Mouse (Mus musculus): ENCODE measurements around the gene Tmem269.

Gene Tmem269

DNA sequence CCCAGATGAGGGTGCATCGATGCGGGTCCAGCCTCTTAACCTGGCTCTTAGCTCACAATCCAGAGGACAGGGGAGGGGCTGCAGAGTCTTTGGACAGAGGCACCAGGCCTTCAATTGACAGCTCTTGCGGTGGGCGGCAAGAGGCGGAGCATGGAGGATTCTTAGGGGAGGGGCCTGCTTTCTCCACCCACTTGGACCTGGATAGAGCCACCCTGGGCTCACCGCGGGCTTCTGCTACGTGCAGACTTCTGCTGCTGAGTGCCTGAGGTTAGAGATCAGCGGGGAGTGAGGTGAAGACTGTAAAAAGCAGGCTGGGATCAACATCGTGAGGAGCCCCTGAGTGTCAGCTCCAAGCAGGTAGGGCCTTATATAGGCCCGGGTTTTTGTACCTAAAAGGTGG, at the start of gene Tmem269:
Gene Tmem269, minus strand, starts transcription at position 49 of the 400 bp plus-strand sequence.
- DNase-seq (ENCODE audit: low spot score) = no peak

DNA sequence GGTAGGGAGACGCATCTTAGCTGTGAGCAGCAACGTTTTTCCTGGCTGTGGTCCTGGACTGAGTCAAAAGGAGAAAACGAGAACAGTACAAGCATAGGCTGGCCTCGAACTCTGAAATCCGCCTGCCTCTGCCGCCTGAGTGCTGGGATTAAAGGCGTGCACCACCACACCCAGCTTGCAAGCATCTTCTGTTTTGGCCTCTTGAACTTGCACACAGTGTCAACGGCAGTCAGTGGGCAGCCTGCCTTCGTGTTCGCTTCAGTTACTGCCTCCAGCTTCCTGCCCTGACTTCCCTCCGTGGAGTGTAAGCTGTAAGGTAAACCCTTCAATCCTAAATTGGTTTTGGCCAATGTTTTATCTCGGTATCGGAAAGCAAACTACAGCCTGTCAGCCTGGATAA, 48.6 kb upstream of the Tmem269 start:
- no peak for DNase-seq (ENCODE audit: low spot score)

DNA sequence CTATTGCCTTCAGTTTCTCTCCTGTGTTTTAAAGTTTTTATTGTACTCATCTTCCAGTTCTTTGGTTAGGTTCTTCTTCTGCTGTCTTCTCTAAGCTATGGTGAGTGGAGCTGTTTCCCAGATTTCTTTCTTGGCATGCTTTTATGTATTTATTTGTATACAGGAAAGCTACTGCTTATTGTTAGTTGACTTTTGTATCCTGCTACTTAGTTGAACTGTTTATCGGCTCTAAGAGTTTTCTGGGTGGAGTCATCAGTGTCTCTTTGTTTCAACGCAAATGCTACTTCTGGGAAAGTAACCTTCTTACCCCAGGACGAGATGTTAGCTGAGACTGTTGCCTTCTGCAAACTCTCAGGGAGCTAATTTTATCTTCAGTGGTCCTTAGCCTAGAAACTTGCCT, 45.4 kb upstream of the Tmem269 start:
- no peak for DNase-seq (ENCODE audit: low spot score)

DNA sequence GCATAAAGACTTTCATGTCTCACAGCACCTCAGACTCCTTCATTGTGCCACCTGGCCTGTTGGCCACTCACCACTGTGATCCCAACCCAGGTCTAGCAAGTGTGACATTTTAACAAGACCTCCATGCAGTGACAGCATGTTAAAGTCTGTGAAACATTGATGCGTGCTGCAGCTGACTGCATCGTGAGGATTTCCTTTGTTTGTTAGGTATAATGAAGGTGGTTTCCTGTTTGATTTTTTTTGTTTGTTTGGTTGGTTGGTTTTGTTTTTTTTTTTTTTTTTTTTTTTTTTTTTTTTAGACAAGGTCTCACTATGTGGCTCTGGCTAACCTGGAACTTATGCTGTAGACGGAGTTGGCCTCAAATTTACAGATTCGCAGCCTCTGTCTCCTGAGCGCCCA, 44.5 kb upstream of the Tmem269 start:
- DNase-seq (ENCODE audit: low spot score) = no peak

DNA sequence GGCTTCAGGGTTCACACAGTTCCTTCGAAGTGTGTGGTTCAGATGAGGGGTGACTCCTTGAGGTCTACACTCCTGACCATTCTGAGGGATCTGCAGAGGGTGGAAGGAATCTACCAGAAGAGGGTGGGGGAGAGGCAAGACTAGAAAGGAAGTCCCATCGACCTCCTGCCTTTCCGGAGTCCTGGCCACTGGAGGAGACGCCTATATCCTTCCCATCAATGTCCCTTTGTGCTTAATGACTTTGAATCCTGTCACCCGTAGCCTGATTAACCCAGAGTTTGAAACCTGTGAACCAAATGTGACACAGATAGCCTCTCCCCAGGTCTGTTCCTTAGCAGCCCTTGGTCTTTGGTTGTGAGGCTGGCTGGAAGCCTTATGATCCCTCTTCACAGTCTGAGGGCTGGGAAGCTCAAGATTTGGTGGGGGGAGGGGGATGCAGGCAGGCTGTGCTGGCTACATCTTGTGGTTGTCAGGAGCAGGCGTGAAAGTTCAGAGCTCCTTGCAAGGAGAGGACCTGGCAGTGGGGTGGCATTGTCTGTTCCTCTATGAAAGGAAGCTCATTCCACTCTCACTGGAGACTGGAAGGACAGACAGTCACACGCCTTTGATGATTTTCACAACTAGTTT, 43.2 kb upstream of the Tmem269 start:
- DNase-seq (ENCODE audit: low spot score) = no peak

DNA sequence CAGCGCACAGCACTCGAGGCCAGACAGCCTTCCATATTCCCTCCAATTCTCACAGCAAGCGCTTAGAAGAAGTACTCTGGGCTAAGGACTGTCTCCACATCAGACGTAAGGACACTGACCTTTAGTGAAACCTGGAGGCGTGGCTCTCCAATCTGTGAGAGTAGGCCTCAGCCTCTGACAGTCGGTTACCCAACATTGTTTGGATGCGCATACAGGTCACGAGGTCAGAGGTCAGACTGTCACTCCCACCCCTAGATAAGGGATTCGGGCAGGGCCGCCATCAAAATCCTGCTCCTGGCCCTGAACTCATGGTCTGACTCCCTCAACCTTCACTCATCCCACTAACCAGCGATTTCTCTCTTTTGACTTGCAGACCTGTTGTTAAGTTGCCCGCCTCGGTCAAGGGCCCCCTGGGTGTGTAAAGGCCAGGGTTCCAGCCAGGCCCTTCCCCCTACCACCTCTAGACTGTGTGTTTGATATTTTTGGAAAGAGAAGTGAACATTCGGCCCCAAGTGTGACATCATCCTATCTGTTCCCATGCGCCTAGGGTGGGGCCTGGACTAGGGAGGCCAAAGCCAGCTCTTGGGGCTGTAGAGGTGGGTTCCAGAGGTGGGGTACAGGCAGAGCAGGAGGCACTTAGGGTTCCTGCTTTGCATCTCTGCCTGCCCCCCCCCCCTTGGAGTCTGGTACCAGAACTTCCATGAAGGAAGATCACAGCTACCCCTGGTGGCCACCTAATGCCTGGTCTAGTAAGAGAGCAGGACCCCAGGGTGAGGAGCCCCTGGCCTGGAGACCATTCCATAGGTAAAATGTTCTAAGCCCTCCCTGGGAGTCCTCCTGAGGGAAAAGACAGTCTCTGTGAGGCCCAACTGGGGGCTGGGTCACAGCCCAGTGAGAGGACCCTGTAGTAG, 41.6 kb upstream of the Tmem269 start:
- no peak for DNase-seq (ENCODE audit: low spot score)

DNA sequence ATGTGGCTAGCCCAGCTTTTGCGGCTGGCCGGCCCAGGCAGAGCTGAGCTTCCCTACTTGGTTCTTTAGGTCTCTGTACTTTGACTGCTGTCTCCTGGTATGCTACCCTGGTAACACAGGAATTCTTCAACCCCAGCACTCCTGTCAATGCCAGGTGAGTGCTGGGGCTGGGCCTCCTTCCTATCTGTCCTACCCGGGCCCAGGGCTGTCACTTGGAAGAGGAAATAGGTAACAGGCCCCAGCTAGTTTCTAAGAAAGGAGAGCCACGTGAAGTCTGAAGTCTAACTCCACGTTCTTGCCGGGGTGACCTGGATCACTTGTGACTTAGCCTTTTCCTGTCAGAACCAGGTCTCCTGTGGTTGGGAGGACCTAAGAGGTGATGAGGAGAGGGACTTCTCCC, 39.1 kb upstream of the Tmem269 start:
- DNase-seq (ENCODE audit: low spot score) = no peak

DNA sequence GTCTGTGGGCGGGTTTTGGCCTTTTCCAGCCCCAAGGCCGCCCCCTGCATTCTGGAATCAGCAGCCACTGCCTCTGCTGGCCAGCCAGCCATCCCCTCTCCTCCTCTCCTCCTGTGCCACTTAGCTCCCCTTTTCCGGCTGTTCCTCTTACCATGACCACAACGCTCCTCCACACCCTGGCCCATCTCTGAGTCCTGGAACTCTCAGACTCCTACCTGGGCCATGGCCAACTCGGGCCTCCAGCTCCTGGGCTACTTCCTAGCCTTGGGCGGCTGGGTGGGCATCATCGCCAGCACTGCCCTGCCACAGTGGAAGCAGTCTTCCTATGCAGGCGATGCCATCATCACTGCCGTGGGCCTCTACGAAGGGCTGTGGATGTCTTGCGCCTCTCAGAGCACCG, 37.3 kb upstream of the Tmem269 start, which contains the start of gene Cldn19:
Gene Cldn19, plus strand, starts transcription at position 64 of the 400 bp plus-strand sequence.
- DNase-seq (ENCODE audit: low spot score) = no peak

DNA sequence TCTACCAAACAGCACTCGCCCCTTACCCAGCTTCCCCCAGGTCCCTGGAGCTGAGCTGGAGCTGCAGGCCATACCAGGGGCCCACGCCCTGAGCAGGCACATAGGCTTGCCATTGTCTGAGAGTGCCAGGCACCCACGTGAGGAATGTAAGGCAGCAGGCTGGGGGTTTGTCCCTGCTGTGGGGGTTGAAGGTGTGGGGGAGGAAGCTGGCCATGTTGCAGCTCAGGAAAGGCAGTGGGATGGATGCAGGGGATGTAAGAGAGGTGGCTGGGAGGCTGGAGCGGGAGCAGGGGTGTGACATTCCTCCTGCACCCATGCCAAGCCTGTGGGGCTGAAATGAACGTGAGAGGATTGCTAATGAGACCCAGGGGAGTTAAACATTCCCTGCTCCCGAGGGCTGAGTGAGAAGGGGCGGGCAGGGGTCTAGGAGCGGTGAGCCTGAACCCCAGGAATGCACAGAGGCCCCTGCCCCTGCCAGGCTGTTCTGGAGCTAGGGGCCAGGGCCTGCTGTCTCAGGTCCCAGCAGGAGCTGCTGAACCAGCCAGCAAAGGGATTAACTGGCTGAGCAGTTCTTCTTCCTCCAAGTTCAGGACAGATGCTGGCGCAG, 36.1 kb upstream of the Tmem269 start:
- DNase-seq (ENCODE audit: low spot score) = no peak

DNA sequence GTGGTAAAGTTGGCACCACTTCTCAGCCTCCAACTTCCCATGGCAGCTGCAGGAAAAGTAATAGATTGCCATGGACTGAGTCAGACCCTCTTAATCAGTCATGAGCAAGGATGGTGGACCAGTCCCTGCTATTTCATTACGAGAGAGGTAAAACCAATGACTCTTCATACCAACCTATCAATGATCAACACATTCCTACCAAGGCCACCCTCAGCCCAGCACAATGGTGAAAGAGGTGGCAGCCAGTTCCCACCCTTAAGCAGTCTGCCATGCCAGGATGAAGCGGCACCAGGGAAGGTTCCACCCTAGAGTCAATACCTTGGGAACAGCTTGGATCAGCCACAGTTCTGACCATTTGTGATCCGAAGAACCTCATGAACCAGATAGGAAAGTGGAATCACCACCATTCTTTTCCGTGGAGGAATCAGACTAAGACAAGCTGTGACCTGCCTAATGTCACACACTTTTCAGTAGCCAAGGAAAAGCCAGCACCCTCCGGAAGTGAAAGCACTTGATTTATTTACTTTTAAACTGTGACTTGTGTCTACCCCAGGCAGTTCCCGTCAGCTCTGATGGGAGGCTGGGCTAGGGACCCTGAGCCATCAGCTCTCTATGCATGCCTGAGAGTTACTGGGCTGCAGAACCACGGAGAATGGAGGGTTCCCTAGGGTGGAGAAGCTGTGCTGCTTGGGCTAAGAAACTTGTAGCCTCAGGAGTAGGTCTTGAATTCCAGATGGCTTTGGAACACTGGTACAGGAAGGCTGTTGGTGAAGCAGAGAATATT, 34.2 kb upstream of the Tmem269 start:
- no peak for DNase-seq (ENCODE audit: low spot score)

DNA sequence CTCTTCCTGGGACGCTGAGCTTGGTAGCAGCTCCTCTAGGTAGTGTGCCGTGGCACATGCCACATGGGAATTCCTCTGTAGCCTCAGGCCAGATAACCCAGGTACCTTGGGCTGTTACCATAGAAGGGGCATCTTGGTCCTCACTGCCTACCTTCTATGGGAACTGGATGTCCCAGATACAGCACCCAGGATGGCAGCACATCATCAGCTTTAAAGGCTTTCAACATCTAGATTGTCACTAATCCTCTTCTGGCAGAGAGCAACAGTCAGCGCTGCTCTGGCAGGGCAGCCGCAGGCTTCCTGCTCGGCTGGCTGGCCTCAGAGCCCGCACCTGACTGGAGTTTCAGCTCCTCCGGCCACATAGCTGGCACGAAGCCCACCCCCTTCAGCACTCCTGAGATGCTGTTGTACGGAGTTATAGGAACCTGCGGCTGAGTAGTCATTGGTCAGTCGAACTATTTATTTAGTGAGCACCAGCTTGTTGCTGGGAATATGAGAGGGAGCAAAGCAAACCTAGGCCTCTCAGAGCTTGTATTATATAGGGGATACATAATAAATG, 30.5 kb upstream of the Tmem269 start:
- no peak for DNase-seq (ENCODE audit: low spot score)

DNA sequence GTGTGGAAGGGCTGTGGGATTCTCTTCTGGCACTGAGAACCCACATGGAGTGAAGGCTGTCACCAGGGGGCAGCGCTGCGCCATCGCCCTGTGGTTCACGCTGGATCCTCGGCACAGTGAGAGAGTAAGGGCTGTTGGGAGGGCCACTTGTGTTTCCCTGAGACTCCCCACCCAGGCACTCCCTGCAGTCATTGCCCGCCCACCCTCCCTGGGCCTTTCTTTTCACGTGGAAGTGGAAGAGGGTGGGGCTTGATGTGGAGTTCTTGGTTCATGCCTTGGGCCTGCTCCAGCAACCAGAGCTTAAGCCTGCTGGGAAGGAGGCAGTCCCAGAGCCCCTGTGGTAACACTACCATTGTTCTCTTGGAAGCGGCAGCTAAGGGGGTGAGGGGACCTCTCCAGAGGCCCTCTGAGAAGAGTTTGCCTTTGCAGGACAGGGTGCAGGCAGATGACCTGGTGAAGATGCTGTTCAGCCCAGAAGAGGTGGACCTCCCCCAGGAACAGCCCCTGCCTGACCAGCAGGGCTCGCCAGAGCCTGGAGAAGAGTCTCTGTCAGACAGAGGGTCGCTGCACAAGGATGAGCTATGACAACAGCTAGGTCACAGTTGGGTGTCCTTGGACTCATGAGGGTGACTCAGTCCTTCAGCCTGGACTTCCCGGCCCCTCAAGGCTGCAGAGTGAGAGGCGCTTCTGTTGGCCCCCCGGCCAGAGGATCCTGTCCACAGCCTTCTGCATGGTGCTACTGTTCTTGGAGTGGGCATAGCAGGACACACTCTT, 29.6 kb upstream of the Tmem269 start:
- no peak for DNase-seq (ENCODE audit: low spot score)

DNA sequence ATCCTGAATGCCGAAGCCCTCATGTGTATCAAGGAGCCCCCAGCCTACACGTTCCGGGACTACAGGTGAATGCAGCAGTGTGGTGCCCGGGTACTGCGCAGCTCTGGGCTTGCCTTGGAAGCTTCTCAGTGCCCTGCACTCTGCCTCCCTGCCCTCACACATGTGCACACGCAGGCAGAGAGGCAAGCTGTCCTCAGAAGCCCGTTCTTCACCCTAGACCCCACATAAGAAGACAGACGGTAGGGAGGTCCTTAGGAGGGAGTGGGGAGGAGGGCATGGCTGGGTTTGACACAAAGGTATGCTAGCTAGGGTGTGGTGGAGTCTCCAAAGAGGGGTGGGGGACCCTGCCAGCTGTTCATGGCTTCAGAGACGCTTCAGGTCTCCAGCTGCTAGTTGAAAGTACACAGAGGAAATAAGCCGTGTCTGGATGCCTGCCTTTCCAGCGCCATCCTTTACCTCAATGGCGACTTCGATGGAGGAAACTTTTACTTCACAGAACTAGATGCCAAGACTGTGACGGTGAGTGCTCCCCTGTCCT, 28.7 kb upstream of the Tmem269 start:
- DNase-seq (ENCODE audit: low spot score) = no peak

DNA sequence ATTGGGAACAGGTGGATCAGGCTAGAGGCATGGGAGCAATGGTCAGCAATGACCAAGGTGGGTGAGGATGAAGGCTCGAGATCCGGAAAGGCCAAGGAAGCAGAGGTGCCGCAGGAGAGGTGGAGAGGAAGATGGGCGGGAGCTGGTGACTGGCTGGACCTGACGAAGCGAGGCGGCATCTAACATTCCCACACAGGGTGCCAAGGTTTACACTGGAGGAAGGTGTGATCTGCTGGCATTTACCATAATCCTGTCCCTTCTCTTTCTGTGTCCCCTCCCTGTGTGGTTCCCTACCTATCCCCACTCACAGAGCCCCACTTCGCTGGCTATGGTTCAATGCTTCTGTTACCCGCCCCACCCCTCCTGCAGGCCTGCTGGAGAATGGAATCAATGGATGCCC, 27.9 kb upstream of the Tmem269 start:
- DNase-seq (ENCODE audit: low spot score) = no peak

DNA sequence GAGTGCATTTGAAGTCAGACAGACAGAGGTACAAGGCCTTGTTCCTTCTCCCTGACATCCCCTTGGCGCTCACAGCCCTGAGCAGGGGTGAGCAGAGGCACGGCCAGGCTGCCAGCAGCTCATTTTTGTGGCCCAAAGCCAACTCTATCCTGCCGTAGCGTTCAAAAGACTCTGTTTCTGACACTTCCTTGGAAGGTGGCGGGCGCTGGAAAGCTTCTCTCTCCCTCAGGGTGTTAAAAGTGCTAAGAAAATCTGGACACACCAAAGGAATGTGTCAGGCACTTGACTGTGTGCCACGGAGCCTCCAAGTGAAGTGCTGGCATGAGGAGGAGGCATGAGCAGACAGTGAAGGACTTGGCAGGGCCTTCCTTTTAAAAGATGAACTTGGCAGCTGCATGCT, 27.5 kb upstream of the Tmem269 start:
- DNase-seq (ENCODE audit: low spot score) = no peak

DNA sequence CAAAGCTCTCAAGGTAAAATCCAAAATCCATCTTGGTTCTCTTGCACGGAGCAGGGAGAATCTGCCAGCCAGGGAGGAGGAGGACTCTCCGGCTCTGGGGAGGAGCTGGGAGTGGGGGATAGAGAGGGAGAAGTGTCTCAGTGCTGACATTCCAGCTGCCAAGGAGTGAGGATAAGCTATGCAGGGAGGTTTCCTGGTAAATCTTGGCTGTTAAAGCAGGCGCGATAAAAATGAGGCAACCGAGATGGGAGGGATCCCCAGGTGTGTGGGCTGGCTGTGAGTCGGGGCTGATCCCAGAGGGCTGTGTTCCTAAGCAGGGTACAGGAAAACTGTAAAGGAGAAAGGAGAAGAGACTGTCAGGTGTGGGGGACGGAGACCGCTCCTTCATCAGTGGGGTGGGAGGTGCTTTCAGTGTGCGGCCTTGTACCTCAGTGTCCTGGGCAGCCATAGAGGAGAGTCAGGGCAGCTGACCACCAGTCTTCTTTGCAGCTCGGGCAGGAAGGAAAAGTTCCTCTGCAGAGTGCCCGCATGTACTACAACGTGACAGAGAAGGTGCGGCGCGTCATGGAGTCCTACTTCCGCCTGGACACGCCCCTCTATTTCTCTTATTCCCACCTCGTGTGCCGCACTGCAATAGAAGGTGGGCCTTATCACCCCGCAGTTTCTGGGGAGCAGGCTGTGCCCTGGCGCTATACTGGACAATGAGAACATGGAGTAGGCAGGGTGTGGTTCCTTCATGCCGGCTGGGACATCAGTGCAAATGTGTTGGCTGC, 26.6 kb upstream of the Tmem269 start:
- no peak for DNase-seq (ENCODE audit: low spot score)

DNA sequence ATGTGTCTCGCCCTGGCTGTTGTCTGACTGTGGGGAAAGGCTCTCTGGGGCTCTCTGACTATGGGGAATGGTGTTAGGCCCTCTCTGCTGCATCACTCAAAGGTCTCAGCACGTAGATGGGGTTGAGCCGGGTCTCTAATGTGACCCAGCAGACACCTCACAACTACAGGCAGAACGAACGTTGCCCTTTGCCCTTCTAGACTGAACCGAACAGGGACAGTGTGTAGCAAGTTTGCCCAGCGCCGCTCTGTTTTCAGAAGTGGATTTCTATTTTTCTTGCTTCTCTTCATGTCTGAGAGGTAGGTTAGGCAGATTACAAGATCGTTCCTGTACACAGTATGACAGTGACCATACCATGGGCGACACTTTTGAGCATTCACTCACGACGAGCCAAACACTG, 24.6 kb upstream of the Tmem269 start:
- no peak for DNase-seq (ENCODE audit: low spot score)

DNA sequence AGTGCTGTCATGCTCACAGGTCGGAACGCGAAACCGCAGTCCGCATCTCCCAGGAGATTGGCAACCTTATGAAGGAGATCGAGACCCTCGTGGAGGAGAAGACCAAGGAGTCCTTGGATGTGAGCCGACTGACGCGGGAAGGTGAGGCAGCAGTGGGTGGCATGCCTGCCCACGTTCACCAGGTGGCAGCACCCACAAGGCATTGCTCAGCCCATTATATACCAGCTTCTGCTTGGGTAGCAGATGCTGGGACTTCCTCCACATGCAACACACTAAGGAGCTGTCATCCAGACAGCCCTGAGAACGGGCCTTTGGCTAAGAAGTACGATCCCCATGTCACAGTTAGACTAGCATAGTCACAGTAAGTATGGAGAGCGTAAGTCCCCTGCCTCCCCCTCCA, 23.6 kb upstream of the Tmem269 start:
- DNase-seq (ENCODE audit: low spot score) = no peak

DNA sequence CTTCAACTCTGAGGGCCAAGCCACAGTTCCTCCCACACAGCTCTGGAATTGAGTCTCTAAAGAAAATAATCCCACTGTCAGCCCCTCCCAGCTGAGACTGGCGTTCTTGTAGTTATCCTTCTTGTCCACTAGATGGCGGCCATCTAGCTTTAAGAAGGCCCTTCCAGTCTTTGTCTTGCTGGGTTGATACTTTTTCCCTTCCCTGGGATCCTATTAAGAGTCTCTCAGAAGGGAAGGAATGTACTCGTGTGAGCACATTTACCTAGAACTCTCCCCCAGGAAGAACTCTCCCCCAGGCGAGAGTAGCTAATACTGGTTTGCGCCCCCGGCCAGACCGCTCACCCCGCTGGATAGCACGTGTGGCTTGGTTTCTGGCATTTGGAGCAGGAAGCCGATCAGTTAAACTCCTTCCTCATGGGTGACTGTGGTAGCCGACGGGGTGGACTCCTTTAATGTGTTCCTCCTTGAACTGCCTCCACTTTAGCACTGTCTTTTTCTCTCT, 21.2 kb upstream of the Tmem269 start:
- DNase-seq (ENCODE audit: low spot score) = no peak

DNA sequence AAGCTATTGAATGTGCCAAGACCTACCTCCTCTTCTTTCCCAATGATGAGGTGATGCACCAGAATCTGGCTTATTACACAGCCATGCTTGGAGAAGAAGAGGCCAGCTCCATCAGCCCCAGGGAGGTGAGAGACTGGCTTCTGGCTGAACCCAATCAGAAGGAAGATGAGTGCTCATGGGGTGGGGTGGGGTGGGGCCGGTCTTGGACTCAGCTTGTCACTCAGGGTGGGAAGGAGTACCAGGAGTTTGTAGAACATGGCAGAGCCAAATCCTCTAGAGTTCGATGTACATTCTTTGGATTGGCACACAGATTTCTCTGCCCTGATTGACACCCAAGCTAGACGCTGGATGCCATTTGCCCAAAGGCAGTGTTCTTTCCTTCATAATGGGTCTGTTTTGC, 20.6 kb upstream of the Tmem269 start:
- DNase-seq (ENCODE audit: low spot score) = no peak

Measured in ovary, postnatal 10 days (tissue).